Mouse (Mus musculus) brain, embryonic 14.5 days (tissue): ENCODE measurements around the gene Gm5134.

Experiments
- CTCF ChIP-seq: fragments of 200-500 bp; IDR thresholded peaks from 2 replicates; pipeline ENCODE4 v1.5.1; 2012; ENCODE audit warnings: inconsistent platforms, mild to moderate bottlenecking, moderate library complexity, borderline replicate concordance; ENCODE audit not compliant: insufficient read depth, insufficient read length; ENCODE audit errors: extremely low read depth
- POLR2A ChIP-seq: fragments of 200-500 bp; IDR thresholded peaks from 2 replicates; pipeline ENCODE4 v1.6.1; 2012; ENCODE audit warnings: mild to moderate bottlenecking, inconsistent platforms, borderline replicate concordance; ENCODE audit not compliant: poor library complexity, insufficient read depth, insufficient read length, severe bottlenecking; ENCODE audit errors: extremely low read depth

DNA sequence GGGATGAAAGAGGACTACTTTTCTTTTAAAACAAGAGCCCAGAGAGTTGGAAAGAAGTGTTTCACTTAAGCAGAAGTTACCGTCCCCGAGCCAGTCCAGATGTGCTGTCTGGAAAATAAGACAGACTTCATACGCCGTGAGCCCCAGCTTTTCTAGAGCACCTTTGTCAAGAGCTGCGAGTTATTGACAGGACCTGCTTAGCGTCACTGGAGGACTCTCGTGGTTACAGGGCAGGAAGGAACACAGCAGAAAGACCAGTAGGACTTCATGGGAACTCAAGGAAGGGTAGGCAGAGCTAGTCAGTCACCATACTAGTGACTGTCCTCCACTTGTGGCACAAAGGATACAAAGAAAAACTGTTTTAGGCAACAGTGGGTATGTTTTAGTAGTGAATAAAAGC lies 38.8 kb upstream of the Gm5134 start:
- TF ChIP-seq CTCF (no peak), POLR2A (no peak)
